Mouse (Mus musculus) cerebellum, postnatal 10 days (tissue): ENCODE measurements around the gene Mpp2.

ENCODE experiments used
- DNase-seq, 2 experiments: peaks; one replicate each; pipeline ENCODE4 v3.0.0; 2021; ENCODE audit warnings: mixed read lengths in 2 of 2

Mpp2 gene

DNA sequence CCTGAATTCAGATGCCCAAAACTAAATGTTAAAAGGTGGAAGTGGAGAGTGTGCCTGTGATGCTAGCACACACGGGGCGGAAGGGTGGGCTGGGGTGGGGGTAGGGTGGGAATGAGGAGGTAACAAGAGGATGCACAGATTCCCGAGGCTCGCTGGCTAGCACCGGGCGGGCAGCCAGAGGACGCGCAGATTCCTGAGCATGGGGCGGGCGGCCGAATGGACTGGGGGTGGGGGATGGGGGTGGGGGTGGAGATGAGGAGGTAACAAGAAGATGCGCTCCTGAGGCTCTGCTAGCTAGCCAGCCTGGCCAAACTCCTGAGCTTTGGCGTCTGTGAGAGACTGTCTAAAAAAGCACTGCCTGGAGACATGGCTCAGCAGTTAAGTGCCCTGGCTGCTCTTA is 17.9 kb downstream of the Mpp2 start:
- peak; percentile 62 to 69 for DNase-seq

- peak; percentile 56 to 70 for DNase-seq
Observed at GRCm38 (mm10) chr11:102069633-102070032, 18.7 kb downstream of the Mpp2 start.

- DNase-seq, result peak in 1 of 2 experiments; percentile 35
Observed at GRCm38 (mm10) chr11:102068969-102069368, 19.3 kb downstream of the Mpp2 start.

GRCm38 (mm10) chr11:102063076-102063475 is 25.2 kb downstream of the Mpp2 start:
- peak in 1 of 2 experiments; percentile 49 for DNase-seq

DNA sequence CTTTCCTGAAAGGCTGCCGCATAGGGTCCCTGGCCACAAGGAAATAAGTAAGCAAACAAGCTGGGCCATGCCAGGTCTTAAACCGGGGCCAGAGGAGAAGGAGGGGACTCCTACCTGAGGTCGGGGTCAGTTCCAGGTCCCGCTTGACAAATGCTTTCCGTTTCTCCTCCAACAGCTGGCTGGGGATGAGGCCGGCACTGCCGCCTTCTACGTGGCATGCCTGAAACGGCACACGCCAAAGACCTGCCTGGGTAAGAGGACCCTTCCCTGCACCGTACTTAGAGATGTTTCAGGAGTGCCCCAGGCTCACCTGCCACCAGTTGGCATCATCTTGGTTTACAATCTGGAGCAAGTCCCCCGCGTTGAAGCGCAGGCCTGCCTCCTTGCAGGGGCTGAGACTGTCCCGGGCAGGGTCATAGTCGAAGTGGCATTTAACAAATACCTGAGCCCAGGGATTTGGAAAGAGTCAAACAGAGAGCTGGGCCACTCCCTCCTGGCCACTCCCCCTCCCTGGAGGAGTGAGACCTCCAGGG is 26.3 kb downstream of the Mpp2 start:
- DNase-seq, result no peak

- DNase-seq, result peak; percentile 89 to 91
Observed at GRCm38 (mm10) chr11:102061236-102061940, 26.9 kb downstream of the Mpp2 start.

GRCm38 (mm10) chr11:102053847-102054246 is 34.5 kb downstream of the Mpp2 start:
- peak; percentile 80 to 86 for DNase-seq

DNA sequence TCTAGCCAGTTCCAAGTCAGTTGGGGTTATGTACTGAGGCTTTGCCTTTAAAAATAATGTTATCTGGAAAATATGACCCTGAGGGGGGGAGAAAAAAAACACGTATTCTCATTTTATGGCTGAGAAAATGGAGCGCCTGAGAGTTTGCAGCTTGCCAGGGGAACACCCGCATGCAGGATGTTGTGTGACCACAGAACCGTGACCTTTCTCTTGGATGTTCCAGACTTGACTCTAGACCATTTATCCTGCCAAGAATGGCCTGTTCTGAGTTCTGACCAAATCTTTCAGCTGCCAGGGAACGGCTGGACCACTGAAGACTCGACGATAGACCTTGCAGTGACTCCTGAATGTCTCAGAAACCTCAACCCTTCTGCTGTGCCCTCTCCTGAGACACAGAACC is 35.1 kb downstream of the Mpp2 start:
- DNase-seq, result no peak

DNA sequence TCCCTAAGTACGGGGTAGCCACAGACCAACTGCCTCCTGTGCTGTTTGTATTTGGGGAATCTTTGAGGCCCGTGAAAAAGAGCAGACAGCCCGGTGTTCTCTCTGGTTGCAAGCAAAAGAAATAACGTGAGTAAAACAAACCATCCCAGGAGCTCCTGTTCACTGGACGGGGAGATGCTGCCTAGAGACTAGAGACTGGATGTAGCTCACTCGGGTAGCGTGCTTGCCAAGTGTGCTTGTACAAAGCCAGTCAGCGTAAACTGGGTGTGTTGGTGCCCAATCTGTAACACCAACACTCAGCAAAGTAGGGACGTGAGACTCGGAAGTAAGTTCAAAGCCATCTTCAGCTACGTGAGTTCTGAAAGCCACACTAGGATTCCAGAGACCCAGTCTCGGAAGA is 35.6 kb downstream of the Mpp2 start:
- DNase-seq, result no peak

DNA sequence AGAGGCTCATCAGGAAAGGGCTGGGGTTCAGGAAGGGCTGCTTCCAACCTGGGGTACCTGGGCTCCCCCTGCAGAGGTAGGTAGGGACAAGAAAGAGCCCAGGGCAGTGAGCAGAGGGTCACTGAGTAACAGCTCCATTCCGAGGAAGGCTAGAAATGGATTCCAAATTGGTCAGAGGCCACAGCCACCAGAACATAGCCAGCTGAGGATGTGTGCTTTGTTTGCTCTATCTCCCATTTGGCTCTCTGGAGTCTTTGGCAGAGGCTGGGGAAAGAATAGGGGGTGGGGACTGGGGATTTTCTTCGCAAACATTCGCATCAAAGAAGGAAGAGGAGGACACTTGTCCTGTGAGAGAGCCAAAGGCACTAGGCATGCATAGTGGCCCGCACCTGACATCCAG is 36.4 kb downstream of the Mpp2 start:
- no peak for DNase-seq

- DNase-seq, result peak in 1 of 2 experiments; percentile 38
Observed at GRCm38 (mm10) chr11:102051541-102051940, 36.8 kb downstream of the Mpp2 start.

DNA sequence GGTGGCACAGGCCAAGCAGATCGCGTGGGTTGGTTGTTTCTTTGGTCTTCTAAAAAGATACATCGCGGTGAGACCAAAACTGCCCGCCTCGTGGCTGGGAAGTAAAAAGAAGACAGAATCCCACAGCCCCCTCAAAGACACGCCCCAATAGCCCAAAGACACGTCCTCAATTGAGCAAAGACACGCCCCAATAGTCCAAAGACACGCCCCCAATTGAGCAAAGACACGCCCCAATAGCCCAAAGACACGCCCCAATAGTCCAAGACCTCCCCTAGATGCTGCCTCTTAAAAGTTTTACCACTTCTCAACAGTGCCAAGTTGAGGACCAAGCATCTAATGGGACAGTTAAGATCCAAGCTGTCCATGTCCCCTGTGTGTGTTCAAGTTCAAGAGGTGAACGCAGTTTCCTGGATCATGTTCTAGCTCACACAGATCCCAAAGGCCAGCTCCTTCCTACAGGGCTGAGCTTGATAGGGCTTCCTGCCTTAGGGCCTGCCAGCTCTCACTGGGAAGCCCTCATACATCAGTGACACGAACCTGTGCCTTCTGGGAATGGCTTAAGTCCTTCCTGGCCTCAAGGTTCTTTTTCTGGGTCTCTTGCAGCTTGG is 38.3 kb downstream of the Mpp2 start:
- DNase-seq, result no peak

DNA sequence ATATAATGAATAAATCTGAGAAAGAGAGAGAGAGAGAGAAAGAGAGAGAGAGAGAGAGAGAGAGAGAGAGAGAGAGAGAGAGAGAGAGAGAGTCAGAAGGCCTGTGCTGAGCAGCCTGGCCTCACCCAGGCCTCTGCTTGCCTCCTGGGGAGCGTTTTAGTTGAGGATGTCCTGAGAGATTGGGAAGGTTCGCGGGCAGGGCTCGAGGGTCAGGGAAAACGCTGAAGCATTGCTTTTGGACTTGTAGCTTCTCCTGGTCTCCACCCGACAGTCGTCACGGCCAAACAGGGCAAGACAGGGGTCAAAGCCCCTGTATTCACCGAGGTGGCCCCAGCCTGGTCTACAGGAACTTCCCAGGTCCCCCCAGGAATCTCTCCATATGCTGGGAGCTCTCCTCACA is 41.7 kb downstream of the Mpp2 start:
- DNase-seq, result no peak

GRCm38 (mm10) chr11:102044691-102045212 is 43.6 kb downstream of the Mpp2 start:
- no peak for DNase-seq

DNA sequence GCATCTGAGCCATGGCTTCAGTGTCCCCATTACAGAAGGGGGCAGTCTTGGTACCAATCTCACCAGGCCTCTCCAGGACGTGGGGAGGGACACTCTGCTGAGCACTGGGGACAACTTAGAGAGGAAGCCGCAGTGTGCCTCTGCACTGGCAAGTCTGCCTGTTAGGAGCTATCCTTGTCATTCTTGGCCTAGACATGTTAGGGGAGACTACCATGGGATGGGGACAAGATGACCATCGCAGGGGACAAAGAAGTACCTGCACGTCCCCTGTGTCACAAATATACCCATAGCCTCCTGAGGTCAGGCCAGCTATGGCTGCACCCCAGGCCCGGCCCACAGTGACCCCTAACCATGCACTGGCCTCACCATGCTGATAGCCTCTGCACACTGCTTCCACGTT is 44.9 kb downstream of the Mpp2 start:
- no peak for DNase-seq

- DNase-seq, result no peak
Observed at GRCm38 (mm10) chr11:102042971-102043370, 45.3 kb downstream of the Mpp2 start.

DNA sequence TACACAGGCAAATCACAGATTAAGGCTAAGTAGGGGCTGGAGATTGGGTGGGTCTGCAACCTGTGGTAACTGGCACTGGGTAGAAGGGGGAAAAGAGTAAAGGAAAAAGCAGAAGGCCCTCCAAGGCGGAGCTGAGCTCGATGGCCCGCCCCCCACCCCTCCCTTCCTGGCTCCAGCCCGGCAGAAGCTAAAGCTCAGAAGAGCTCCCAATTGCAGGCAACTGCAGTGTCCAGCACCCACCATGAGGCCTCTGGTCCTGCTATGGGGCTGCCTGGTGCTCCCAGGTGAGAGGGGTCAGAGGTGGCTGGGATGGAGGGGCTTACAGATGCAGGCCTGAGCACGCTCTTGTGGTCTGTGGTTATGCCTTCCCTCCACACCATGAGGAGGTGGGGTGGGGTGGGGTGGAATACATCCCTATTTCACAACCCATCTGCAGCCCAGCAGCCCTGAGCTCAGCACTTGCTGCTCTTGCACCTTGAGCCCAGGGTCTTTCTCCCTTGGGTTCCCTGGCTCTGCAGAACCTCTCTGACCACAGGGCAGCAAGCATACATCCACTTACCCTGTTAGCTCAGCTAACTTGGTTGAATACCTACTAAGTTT is 46.9 kb downstream of the Mpp2 start, which contains the start of gene Cd300lg:
Cd300lg (plus strand) TSS at position 160 of the 600 bp plus-strand sequence.
- no peak for DNase-seq

DNA sequence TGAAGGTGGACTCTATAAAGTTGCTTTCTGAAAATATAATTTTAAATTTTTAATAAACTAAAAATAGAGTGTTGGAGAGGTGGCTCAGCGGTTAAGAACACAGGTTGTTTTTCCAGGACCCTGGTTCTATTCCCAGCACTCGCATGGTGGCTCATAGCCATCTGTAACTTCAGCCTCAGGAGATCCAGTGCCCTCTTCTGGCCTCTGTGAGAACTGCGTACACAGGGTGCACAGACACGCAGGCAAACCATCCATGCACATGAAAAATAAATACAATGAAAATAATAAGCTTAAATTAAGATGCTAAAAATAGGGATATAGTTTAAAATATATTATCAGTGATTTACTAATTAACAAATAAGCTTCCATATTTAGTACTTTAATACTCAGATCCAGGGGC is 47.7 kb downstream of the Mpp2 start:
- peak; percentile 40 to 62 for DNase-seq

DNA sequence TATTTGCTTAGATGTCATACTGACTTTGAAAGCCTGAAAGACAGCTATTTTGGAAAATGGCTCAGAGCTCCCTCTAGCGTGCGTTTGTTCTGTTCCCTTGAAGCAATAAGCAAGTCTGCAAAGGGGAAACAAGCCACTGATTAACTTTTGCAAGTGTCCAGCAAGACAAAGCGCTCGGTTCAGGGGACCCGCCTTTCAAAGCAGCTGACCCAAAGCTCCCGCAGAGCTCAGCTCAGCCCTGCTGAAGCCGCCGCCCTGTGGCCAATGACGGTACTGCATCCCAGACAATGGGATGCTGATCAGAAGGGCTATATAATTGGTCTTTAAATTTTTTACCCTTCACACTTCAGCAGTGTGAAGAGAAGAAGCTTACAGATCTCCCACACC is 48.2 kb downstream of the Mpp2 start:
- DNase-seq, result peak; percentile 96 to 98

GRCm38 (mm10) chr11:102039487-102040137 is 48.7 kb downstream of the Mpp2 start:
- no peak for DNase-seq

GRCm38 (mm10) chr11:102037789-102038188 is 50.5 kb downstream of the Mpp2 start:
- peak; percentile 69 to 71 for DNase-seq

DNA sequence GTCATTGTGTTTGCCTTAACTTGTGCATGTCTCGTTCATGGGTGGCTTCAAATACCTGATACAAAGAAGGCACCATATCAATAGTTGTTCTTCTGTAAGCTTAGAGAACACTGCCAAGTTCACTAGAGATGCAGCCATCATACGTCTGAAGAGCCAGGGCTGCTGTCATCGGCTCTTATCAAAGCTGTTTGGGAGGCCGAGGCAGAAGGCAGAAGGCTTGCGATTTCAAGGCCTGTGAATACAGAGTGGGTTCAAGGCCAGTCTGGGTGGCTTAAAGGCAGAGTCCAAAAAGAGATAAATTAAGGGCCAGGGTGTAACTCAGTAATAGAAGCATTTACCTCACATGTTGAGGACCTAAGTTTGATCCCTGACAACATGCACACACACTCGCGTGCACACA is 52.0 kb downstream of the Mpp2 start:
- peak; percentile 35 to 37 for DNase-seq

DNA sequence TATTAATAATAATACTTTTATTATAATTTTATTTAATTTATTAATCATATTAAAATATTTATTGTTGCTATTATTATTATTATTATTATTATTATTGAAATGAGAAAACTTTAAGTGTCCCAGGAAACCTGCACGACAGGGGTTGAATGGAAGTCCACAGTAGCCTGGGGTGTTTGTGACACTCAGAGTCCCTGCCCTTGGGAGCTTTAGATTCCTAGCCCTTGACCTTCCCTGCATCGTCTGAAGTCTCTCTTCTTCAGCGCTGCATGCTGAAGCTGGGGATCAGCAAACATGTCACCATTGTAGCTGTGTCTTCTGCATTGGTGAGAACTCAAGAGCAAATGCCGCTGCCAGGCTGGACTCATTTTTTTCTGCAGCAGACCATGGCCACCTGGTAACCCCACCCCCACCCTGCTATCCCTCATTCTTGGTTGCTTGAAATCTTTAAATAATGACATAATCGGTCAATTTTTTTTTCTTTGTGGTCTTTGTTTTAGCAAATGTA is 52.8 kb downstream of the Mpp2 start:
- DNase-seq, result peak; percentile 62 to 67
